Mouse (Mus musculus) G1E (cell line): ENCODE measurements around the gene Pcolce.

Source experiments
- CTCF ChIP-seq: IDR thresholded peaks from 2 replicates; pipeline ENCODE4 v1.5.1; 2012; ENCODE audit warnings: low read depth, low read length, inconsistent platforms, mixed read lengths
- GATA1 ChIP-seq: IDR thresholded peaks from 2 replicates; pipeline ENCODE4 v1.6.1; 2012; ENCODE audit warnings: borderline replicate concordance, low read length, inconsistent platforms, mixed read lengths
- GATA2 ChIP-seq: IDR thresholded peaks from 2 replicates; pipeline ENCODE4 v1.6.1; 2012; ENCODE audit warnings: low read depth, low read length, inconsistent platforms, borderline replicate concordance

DNA sequence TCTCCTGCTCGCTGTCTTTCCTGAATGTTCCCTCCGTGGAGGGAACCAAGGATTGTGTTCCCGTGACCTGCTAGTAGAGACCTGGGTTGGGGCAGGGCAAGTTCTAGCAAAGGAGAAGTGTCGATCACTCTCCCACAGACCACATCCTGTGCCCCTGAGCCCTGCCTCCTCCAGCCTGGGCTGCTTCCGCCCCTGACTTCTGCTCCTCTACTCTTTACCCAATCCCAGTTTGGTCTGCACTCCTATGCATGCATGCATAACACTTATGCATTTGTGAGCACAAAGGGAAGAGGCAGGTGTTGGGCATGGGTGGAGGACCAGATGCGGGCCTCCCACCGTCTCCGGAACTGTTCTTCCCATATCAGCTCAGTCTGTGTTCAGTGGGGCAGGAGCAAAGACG, 17.6 kb upstream of the Pcolce start:
- TF ChIP-seq CTCF (no peak), GATA2 (no peak), GATA1 (no peak)
